Mouse (Mus musculus) ovary, postnatal 14 days (tissue): Measurements from ENCODE around the gene Gimap8.
"Not testable (repeated sequence)": the region's sequence is repeated elsewhere in the genome, so short reads cannot be mapped to it uniquely, and the experiment has no call there.

Experiments used
- DNase-seq: peaks from one replicate; pipeline ENCODE4 v3.0.0; 2022; ENCODE audit warnings: low spot score

Gimap8 gene

GRCm38 (mm10) chr6:48646995-48647394 is at the start of gene Gimap8:
Gene Gimap8, plus strand, starts transcription at chr6:48647234.
- no peak for DNase-seq

- DNase-seq: no peak
These were observed 46.4 kb upstream of the Gimap8 start for GRCm38 (mm10) chr6:48600594-48600993.

DNA sequence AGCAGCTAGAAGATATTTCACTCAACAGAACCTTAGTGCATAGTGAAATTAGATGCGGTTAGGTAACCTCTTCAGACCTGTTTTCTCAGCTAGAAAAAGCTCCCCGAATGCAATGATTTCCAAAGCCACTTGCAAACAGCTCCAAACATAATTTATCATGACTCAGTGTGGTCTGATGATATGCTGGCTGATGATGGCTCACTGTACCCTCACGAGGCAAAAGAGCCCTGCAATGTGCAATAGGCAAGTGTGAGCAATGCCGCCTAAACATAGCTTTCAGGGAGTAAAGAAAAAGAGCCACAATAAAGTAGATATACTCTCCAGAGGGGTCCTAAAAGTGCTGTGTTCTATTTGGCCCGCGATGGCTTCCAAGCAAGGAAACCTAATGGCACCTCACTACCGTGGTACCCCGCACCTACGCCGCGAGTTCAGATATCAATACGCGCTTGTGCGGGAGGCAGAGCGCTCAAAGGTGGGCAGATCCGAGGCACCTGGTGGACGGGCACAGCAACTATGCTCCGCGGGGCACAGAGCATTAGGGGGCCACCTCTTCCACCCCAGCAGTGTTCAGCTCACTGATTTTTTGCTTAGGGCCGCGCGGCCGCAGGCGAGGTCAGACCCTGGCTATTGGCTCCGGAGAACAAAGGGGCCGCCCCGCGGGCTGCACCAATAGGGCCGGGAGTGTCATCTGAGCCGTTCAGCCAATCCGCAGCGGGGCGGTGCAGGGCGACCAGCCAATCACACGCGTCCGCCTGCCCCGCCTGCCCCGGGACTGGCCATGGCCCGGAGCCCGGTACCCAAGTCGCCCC is 45.6 kb upstream of the Gimap8 start, which contains the start of gene Zfp775:
Gene Zfp775 (plus strand): TSS at position 793 of the 809 bp plus-strand sequence.
- DNase-seq: peak; percentile 96

- no peak for DNase-seq
These were observed 44.8 kb upstream of the Gimap8 start for GRCm38 (mm10) chr6:48602080-48602741.

GRCm38 (mm10) chr6:48608124-48608523 is 38.9 kb upstream of the Gimap8 start:
- no peak for DNase-seq

GRCm38 (mm10) chr6:48609512-48609911 is 37.5 kb upstream of the Gimap8 start:
- no peak for DNase-seq

GRCm38 (mm10) chr6:48610657-48611056 is 36.4 kb upstream of the Gimap8 start:
- no peak for DNase-seq

DNA sequence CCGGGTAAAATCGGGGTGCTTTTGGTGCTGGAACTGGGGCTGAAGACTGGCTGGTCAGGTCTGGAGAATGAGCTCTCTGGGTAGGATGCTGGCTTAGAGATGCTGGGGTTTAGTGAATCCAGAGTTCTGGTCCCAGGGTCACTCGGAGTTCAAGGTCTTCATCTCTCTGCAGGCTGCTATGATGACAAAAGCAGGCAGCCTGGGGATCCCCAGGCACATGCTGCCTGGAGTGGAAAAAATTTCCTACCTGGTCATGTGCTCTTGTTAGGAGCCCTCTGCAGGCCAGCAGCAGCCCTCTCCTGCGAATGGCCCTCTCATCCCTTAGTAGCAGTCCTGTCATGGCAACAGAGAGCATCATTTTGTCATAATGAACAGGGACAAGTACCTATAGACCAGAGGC is 33.6 kb upstream of the Gimap8 start:
- DNase-seq: no peak

- DNase-seq: no peak
These were observed 32.3 kb upstream of the Gimap8 start for GRCm38 (mm10) chr6:48614756-48615155.

- no peak for DNase-seq
These were observed 27.0 kb upstream of the Gimap8 start for GRCm38 (mm10) chr6:48620031-48620430.

DNA sequence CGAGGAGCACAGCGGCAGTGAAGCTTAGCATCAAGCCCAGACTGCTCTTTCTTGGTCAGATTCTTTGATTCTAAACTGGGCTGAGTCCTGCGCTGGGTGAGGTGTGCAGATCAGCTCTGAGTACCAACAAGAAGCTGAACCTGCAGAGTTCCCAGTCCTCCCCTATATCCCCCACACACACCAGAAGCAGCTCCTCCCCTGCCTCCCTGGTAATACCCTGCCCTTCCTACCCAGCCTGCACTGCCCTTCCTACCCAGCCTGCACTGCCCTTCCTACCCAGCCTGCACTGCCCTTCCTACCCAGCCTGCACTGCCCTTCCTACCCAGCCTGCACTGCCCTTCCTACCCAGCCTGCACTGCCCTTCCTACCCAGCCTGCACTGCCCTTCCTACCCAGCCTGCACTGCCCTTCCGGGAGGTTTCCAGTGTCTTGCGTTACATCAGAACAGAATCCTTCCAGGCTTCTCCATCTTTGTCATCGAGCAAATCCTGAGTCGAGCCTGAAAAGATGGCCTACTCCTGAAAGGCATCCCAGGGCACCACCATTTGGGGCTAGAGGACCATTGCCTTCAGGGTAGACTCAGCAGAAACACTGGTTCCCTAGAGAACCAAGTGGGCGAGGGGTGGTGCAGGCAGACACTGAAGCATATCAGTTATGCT is 24.7 kb upstream of the Gimap8 start:
- DNase-seq: not testable (repeated sequence)

DNA sequence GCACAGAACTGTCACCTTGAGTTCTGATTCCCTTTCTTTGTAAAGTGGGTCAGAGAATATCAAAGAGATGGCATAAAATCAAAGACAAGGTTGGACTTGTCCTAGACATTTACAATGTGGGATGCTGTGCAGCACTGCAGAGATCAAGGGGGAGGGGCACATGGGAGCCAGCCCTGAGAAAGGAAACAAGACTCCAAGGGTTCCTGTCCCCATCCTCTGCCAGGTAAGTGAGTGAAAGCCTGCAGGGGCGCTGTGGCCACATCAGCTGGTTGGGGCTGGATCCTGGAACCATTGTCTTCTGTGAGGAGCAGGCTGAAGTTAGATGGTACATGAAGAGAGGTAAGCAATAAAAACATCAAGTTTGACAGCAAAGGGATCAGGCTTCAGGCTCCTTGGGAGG is 23.6 kb upstream of the Gimap8 start:
- DNase-seq: no peak

DNA sequence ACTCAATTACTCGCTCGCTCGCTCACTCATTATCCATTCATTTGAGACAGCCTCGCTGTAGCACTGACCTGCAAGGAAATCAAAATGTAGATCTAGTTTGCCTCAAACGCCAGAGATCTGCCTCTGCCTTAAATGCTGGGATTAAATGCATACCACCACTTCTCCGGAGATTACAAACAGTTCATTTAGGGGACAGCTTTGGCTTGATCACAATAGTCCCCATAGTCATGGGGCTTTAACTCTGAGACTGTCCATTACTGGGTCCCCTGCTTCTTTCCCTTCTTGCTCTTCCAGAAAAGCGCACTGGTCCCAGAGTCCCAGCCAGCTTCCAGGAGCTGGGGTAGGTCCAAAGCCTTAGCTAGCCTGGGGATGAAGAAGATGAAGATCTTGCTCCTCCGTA is 20.6 kb upstream of the Gimap8 start, which contains the start of gene AI854703:
Gene AI854703 (plus strand): TSS at position 301 of the 400 bp plus-strand sequence.
- DNase-seq: no peak

DNA sequence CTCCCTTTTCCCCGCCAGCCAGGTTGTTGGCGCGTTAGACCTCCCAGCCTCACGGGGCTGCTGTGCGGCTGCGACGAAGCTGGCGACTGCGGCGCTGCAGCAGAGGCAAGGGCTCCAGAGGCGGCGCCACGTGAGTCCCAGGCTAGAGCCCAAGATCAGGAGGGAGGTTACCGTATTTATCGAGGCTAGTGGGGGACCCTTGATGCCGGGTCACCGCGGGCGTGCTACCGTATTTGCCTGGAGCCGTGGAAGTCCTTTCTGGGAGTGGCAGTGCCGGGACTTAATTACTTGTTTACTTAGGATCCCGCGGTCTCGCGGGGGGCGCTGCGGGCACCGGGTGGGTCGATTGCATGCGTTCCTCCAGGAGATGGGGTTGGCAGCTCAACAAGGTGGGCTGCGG is 20.1 kb upstream of the Gimap8 start:
- peak; percentile 34 for DNase-seq

DNA sequence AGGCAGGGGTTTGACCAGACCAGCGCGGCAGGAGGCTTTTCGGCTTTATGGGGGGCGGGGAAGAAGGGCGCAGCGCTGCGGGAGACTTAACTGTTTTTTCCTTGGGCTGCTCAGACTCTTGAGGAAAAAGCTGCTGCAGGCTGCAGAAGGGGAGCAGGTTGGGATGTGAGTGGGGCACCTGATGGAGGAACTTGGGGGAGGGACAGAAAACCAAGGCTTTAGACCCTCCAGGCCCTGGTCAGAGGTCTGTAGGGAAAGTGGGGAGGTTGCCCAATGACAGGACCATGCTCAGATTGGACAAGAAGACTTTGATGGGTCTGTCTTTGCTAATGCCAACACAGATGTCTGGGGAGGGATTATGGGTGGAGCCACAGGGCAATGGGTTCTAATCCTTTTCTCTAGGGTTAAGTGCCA is 19.5 kb upstream of the Gimap8 start:
- DNase-seq: no peak

DNA sequence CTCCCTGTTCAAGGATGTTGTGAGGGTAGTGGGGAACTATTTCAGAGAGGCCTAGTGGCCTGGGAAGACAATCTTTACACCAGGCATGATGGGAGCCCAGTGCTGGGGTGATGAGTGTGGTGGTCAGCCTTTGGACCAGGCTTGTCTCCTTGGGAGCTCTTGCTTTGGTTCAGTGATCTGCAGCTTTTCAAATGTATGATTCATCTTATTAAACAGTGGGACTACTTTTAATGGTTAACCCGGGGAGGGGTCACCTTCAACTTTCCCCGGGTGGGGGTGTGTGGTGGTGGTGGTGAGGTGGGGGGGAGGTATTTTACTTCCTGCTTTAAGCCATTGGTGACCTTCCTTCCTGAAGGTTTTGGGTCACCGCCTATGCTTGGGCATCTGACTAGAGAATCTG is 18.7 kb upstream of the Gimap8 start:
- DNase-seq: no peak

DNA sequence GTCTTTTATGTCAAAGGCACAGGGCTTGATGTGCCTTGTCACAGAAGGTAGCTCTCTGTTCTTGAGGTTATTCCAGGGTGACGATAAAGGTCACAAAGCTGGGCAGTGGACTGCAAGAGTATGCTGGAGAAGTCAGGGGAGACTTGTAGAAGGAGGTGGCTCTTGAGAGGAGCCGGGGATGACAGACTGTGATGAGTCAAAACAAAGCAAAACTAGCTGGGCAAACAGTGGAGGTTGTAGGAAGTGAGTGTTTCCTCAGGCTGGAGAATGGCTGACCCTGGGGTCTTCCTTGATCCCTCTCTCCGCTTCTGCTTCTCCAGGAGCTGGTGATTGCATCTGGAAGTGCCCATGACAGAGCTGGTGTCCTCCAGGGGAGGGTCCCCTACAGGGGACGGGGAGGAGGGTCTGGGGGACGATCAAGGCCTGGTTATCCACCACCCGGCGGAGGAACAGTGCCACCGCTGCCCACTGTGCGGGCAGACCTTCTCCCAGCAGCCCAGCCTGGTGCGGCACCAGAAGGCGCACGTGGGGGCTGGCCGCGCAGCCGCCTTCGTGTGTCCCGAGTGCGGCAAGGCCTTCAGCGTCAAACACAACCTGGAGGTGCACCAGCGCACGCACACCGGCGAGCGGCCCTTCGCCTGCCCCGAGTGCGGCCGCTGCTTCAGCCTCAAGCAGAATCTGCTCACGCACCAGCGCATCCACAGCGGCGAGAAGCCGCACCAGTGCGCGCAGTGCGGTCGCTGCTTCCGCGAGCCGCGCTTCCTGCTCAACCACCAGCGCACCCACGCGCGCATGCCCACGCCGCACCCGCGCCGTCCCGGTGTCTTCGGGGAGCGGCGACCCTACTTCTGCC is 18.0 kb upstream of the Gimap8 start:
- DNase-seq: no peak

DNA sequence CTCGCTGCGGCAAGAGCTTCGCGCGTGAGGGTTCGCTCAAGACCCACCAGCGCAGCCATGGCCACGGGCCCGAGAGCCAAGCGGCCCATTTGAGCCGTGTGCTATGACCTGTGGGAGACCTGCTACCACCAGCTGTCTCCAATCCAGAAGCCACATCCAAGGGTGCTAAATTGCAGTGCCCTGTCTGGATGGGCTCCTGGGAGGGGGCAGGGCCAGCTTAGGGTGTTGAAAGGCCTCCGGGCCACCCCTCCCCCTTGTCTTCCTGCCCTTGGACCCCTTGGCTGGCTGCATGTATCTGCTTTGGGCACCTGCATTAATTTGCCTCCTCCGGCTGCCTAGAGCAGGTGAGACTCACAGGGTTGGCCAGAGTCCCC is 17.4 kb upstream of the Gimap8 start:
- DNase-seq: no peak

DNA sequence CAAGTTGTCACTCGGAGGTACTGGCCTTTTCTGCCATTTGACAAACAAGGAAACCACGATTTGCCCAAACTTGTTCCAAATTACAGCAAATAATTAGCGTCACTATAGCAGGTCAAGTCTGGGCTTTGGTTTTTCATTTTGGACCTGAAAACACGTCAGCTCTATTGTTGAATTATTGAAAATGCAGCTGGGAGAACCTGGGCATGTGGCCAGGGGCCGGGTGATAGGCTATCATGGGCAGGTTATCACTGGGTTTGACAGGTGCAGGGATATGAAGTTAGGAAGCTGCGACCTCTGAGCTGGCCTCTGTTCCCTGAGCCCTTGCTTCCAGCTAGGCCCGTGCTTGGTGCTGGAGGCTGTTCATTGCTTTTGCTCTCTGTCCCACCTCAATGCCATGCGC is 16.2 kb upstream of the Gimap8 start:
- DNase-seq: no peak

GRCm38 (mm10) chr6:48635105-48635504 is 11.9 kb upstream of the Gimap8 start:
- no peak for DNase-seq

DNA sequence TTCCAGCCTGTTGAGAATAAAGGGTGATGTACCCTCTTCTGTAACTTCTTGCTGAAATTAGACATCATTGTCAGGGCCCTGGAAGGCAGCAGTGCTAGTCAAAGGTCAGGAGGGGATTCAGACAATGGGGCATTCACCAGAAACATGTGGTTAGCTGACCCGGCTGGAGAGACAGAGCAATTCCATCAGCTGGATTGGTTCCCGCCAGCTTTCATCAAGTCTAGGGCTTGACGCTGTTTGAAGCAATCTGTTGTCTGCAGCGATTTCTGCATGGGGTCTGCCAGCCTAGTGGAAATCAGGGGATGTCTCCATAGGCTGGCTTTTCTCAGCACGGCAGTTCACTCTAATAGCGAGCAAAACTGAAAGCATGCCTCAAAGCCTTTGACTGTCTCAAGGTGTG is 10.5 kb upstream of the Gimap8 start:
- no peak for DNase-seq
